Mouse (Mus musculus): ENCODE data around the gene Sympk.

- TF ChIP-seq CTCF (IDR thresholded peaks at IDR 0.05; ENCODE audit: low read depth) (no peak), EP300 (optimal IDR thresholded peaks at IDR 0.05) (no peak)
Observed at GRCm38 (mm10) chr7:19012882-19013281, 11.3 kb upstream of the Sympk start.

Data from stomach, postnatal 0 days (tissue).